Mouse (Mus musculus): ENCODE measurements at regions not wholly inside any gene's neighbourhood (a gene's known extent, or its start where the extent isn't known, plus 50 kb on each side); places are given as distances from the start of the nearest gene placed in this dataset.

- TF ChIP-seq POLR2A (IDR thresholded peaks at IDR 0.05; ENCODE audit: insufficient read length, low read depth) (no peak), USF1 (IDR thresholded peaks at IDR 0.05; ENCODE audit: low read depth) (no peak), MAX (IDR thresholded peaks at IDR 0.05; ENCODE audit: low read depth) (no peak), TCF12 (IDR thresholded peaks at IDR 0.05; ENCODE audit: insufficient read depth, poor library complexity, severe bottlenecking) (no peak), E2F4 (IDR thresholded peaks at IDR 0.05; ENCODE audit: insufficient read depth) (no peak), TCF3 (IDR thresholded peaks at IDR 0.05; ENCODE audit: insufficient read length, low read depth) (no peak)
Observed at GRCm38 (mm10) chr16:86855891-86856290, 498.1 kb upstream of the N6amt1 start.

All from myocyte (in vitro differentiated cells).